Mouse (Mus musculus) CH12.LX (cell line): ENCODE measurements around the gene Adamts10. TPM values are rescaled to one million over a fixed set of nuclear protein-coding genes. Genes with fewer than 3 reads are reported as not detected.

ENCODE experiments used
- DNase-seq: peaks from one replicate; pipeline ENCODE4 v3.0.0-alpha.2; 2013; ENCODE audit errors: extremely low read depth
- H3K27ac ChIP-seq: 2 replicates; pipeline ENCODE4 v1.5.1; 2012; ENCODE audit warnings: low read depth, mild to moderate bottlenecking, control low read depth, moderate library complexity; ENCODE audit not compliant: insufficient read depth
- H3K27me3 ChIP-seq: replicated peaks from 2 replicates; pipeline ENCODE3; 2012; ENCODE audit warnings: inconsistent platforms
- H3K36me3 ChIP-seq, 2 experiments: replicated peaks in 1 of 2; 2 replicates each; pipeline versions ENCODE3 to v1.6.1; 2012; ENCODE audit warnings: inconsistent platforms in 1 of 2, low read length in 1 of 2, mild to moderate bottlenecking in 1 of 2, mixed read lengths in 1 of 2, moderate library complexity in 1 of 2; ENCODE audit not compliant: control insufficient read depth in 1 of 2, insufficient read depth in 1 of 2
- H3K4me1 ChIP-seq, 2 experiments: 2 replicates each; pipeline ENCODE4 v1.6.1; 2012; ENCODE audit warnings: inconsistent platforms in 1 of 2, moderate library complexity in 1 of 2; ENCODE audit not compliant: insufficient read depth in 2 of 2, control insufficient read depth in 1 of 2
- H3K4me2 ChIP-seq: 2 replicates; pipeline ENCODE4 v1.6.1; 2012; ENCODE audit warnings: low read depth, mild to moderate bottlenecking, control low read depth; ENCODE audit not compliant: poor library complexity, insufficient read depth, severe bottlenecking
- H3K4me3 ChIP-seq, 3 experiments: fragments of 150-350 bp in 1 of 3; sonication (generic) in 1 of 3; replicated peaks in 1 of 3; 2 replicates each; pipeline versions ENCODE3 to v1.5.1; 2011 to 2012; ENCODE audit warnings: low read depth in 2 of 3, low read length in 2 of 3, mild to moderate bottlenecking in 2 of 3, moderate library complexity in 2 of 3, control low read depth in 1 of 3, improper control_type of control experiment in 1 of 3, inconsistent platforms in 1 of 3, mixed read lengths in 1 of 3; ENCODE audit not compliant: poor library complexity in 1 of 3
- H3K79me2 ChIP-seq: replicated peaks from 2 replicates; pipeline ENCODE4 v1.6.1; 2012; ENCODE audit warnings: mild to moderate bottlenecking, moderate library complexity; ENCODE audit not compliant: control insufficient read depth, poor library complexity, insufficient read depth, severe bottlenecking; ENCODE audit errors: extremely low read depth
- H3K9ac ChIP-seq: 2 replicates; pipeline ENCODE4 v1.6.1; 2012; ENCODE audit warnings: low read depth, mild to moderate bottlenecking, control low read depth, moderate library complexity; ENCODE audit not compliant: insufficient read depth
- H3K9me3 ChIP-seq: replicated peaks from 2 replicates; pipeline ENCODE3; 2012; ENCODE audit warnings: low read length, inconsistent platforms, mixed read lengths
- BHLHE40 ChIP-seq: IDR thresholded peaks from 2 replicates; pipeline ENCODE4 v1.6.1; 2011; ENCODE audit warnings: mild to moderate bottlenecking, low read depth, low read length, improper control_type of control experiment
- CHD2 ChIP-seq: IDR thresholded peaks from 2 replicates; pipeline ENCODE4 v1.6.1; 2011; ENCODE audit warnings: low read length, improper control_type of control experiment
- CTCF ChIP-seq, 2 experiments: IDR thresholded peaks in 1 of 2; conservative IDR thresholded peaks in 1 of 2; 2 replicates each; pipeline ENCODE4 v1.5.1; 2011 to 2012; ENCODE audit warnings: low read depth in 2 of 2, low read length in 2 of 2, improper control_type of control experiment in 1 of 2, inconsistent platforms in 1 of 2, mild to moderate bottlenecking in 1 of 2, moderate library complexity in 1 of 2
- ELF1 ChIP-seq: IDR thresholded peaks from 2 replicates; pipeline ENCODE4 v1.6.1; 2014; ENCODE audit warnings: low read depth, mild to moderate bottlenecking, inconsistent platforms, low read length, improper control_type of control experiment
- GABPA ChIP-seq: IDR thresholded peaks from 2 replicates; pipeline ENCODE4 v1.6.1; 2012; ENCODE audit warnings: low read depth, low read length, improper control_type of control experiment, inconsistent platforms; ENCODE audit not compliant: insufficient replicate concordance
- HCFC1 ChIP-seq: IDR thresholded peaks from 2 replicates; pipeline ENCODE4 v1.6.1; 2012; ENCODE audit warnings: low read depth, mild to moderate bottlenecking, inconsistent platforms, low read length, improper control_type of control experiment
- JUND ChIP-seq: conservative IDR thresholded peaks from 2 replicates; pipeline ENCODE4 v1.6.1; 2011; ENCODE audit warnings: low read depth, low read length, improper control_type of control experiment
- MXI1 ChIP-seq: IDR thresholded peaks from 2 replicates; pipeline ENCODE4 v1.6.1; 2011; ENCODE audit warnings: mild to moderate bottlenecking, low read depth, low read length, improper control_type of control experiment
- MYC ChIP-seq: IDR thresholded peaks from 2 replicates; pipeline ENCODE4 v1.6.1; 2011; ENCODE audit warnings: low read depth, mild to moderate bottlenecking, improper control_type of control experiment, low read length
- NELFE ChIP-seq: IDR thresholded peaks from 2 replicates; pipeline ENCODE4 v1.6.1; 2011; ENCODE audit warnings: low read depth, low read length, improper control_type of control experiment
- PAX5 ChIP-seq: IDR thresholded peaks from 2 replicates; pipeline ENCODE4 v1.6.1; 2012; ENCODE audit warnings: low read length, inconsistent platforms, mixed read lengths
- POLR2A ChIP-seq: IDR thresholded peaks from 2 replicates; pipeline ENCODE4 v1.6.1; 2011; ENCODE audit warnings: low read depth, mild to moderate bottlenecking, improper control_type of control experiment, low read length
- POLR2AphosphoS2 ChIP-seq: IDR thresholded peaks from 2 replicates; pipeline ENCODE4 v1.6.1; 2011; ENCODE audit warnings: low read depth, low read length, improper control_type of control experiment
- RAD21 ChIP-seq: IDR thresholded peaks from 2 replicates; pipeline ENCODE4 v1.6.1; 2011; ENCODE audit warnings: low read depth, mild to moderate bottlenecking, low read length, improper control_type of control experiment, moderate library complexity
- RCOR1 ChIP-seq: conservative IDR thresholded peaks from 2 replicates; pipeline ENCODE4 v1.6.1; 2012; ENCODE audit warnings: low read depth, mild to moderate bottlenecking, inconsistent platforms, low read length, improper control_type of control experiment
- SIN3A ChIP-seq: IDR thresholded peaks from 2 replicates; pipeline ENCODE4 v1.6.1; 2012; ENCODE audit warnings: low read length, improper control_type of control experiment, inconsistent platforms
- SMC3 ChIP-seq: IDR thresholded peaks from 2 replicates; pipeline ENCODE4 v1.6.1; 2011; ENCODE audit warnings: low read depth, low read length, improper control_type of control experiment
- TBP ChIP-seq: conservative IDR thresholded peaks from 2 replicates; pipeline ENCODE4 v1.6.1; 2011; ENCODE audit warnings: low read depth, low read length, improper control_type of control experiment
- TCF12 ChIP-seq: IDR thresholded peaks from 2 replicates; pipeline ENCODE4 v1.6.1; 2014; ENCODE audit warnings: low read depth, mild to moderate bottlenecking, inconsistent platforms, low read length, improper control_type of control experiment
- UBTF ChIP-seq: IDR thresholded peaks from 2 replicates; pipeline ENCODE4 v1.6.1; 2012; ENCODE audit warnings: low read depth, mild to moderate bottlenecking, inconsistent platforms, low read length, improper control_type of control experiment, moderate library complexity
- USF1 ChIP-seq: IDR thresholded peaks from 2 replicates; pipeline ENCODE4 v1.6.1; 2014; ENCODE audit warnings: low read depth, mild to moderate bottlenecking, inconsistent platforms, low read length, improper control_type of control experiment
- USF2 ChIP-seq: conservative IDR thresholded peaks from 2 replicates; pipeline ENCODE4 v1.6.1; 2011; ENCODE audit warnings: low read depth, low read length, improper control_type of control experiment
- ZC3H11A ChIP-seq: IDR thresholded peaks from 2 replicates; pipeline ENCODE4 v1.6.1; 2012; ENCODE audit warnings: low read depth, mild to moderate bottlenecking, inconsistent platforms, low read length, improper control_type of control experiment
- ZKSCAN1 ChIP-seq: IDR thresholded peaks from 2 replicates; pipeline ENCODE4 v1.6.1; 2012; ENCODE audit warnings: low read depth, inconsistent platforms, low read length, improper control_type of control experiment, borderline replicate concordance
- ZNF384 ChIP-seq: IDR thresholded peaks from 2 replicates; pipeline ENCODE4 v1.6.1; 2012; ENCODE audit warnings: low read depth, low read length, improper control_type of control experiment, inconsistent platforms
- dilution Hi-C: fragments of 300-500 bp; cut with MboI; formaldehyde crosslinking; loops from 2 replicates; pipeline ENCODE4 v1.14.3; 2020; ENCODE audit warnings: low sequenced_read_pairs; ENCODE audit not compliant: extremely low pct_unique_long_range_greater_than_20kb, extremely low pct_ligation_motif_present
- in situ Hi-C: fragments of 300-500 bp; cut with MboI; formaldehyde crosslinking; loops from 3 replicates; pipeline ENCODE4 v1.14.3; 2019; ENCODE audit warnings: low sequenced_read_pairs, low pct_ligation_motif_present, low pct_unique_long_range_greater_than_20kb, mixed read lengths
- polyA plus RNA-seq: library from polyadenylated mRNA; unstranded; fragments of >175 nt; gene quantifications from 2 replicates; pipeline ENCODE4 v1.2.1, GENCODE M21; 2012; ENCODE audit warnings: low read depth; ENCODE audit not compliant: insufficient read length
- total RNA-seq, 2 experiments: library from RNA; depleted of rRNA; stranded (reverse); fragments of 300-350 nt in 1 of 2; fragments of >200 nt in 1 of 2; gene quantifications; 2 replicates each; pipeline ENCODE4 v1.2.3; 2012 to 2014

Gene Adamts10
- total and polyA plus RNA-seq, 3 experiments = 6.2 to 16.7 (median 12.1) TPM

DNA sequence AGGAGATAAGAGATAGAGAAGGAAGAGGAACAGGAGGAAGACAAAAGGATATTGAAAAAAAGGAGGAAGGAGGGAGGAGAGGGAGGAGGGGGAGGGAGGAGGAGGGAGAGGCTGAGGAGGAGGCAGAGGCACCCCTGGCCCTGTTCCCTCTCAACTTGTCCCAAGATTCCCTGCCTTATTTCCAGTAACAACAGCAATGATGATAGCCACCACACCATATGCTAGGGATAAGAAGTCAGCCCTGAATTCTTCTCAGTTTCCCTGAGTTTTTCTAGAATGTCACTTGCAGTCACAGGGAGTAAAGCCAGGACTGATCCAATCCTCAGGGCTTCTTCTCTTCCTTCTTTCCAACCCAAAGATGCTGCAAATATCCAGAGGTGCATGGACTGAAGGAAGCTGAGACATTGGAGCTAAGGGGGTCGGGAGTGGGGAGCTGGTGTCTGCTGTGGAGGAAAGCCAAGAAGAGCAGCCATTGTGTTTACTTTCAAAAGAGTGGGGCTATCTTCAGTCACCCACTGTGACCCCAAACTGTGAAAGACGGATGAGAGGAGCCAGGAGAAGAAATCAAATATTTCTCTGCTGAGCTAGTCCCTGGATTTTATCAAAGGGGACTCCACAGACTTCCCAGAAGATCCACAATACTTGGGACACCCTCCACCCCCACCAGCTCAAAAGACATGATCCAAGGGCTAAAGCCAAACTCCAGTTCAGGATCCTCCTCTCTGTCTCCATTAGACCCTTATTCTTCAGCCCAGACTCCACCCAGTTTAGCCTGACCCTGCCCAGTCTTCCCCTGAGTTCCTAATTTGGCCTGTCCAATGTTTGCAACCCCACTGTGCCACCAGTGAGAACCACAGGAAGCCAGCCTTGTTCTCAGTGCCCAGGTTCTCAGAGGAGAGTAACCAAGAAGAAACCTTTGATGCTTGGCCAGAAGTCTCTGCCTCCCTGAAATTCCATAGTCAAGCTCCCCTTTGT is 11.3 kb upstream of the Adamts10 start:
- H3K4me3 ChIP-seq = no peak overlapping the region
- H3K9me3 ChIP-seq = no peaks in the 10 kb centered on the region
- H3K4me2 ChIP-seq = no peak overlapping the region
- H3K27me3 ChIP-seq = peaks cover 5% of the 10 kb centered on the region
- H3K27ac ChIP-seq = no peak overlapping the region
- no peaks in the 10 kb centered on the region for H3K36me3 ChIP-seq
- in situ Hi-C loops (no loop called here), dilution Hi-C loops (no loop called here)
- no peak for DNase-seq
- H3K4me1 ChIP-seq = no peaks in the 10 kb centered on the region
- H3K9ac ChIP-seq = no peak overlapping the region
- TF ChIP-seq BHLHE40 (no peak), POLR2AphosphoS2 (no peak), NELFE (no peak), RCOR1 (no peak), PAX5 (no peak)
- no peaks in the 10 kb centered on the region for H3K79me2 ChIP-seq

DNA sequence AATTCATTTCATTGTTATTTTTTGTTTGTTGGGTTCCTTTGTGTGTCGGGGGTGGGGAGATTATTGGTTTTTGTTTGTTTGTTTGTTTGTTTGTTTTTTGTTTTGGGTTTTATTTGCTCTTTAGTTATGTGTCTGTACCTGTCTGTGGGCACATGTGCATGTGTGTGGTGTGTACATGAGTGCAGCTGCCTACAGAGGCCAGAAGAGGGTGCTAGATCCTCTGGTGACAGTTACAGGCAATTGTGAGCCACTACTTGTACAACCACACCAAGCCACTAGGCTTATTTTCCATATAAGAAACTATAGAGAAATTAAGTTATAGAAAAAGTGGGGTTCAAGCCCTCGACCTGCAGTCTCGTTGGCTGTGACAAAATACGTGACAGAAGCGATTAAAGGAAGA is 10.1 kb upstream of the Adamts10 start:
- H3K9me3 ChIP-seq = no peaks in the 10 kb centered on the region
- peaks cover 5% of the 10 kb centered on the region for H3K27me3 ChIP-seq
- no peaks in the 10 kb centered on the region for H3K4me1 ChIP-seq
- in situ Hi-C loops (no loop called here), dilution Hi-C loops (no loop called here)
- no peak overlapping the region for H3K4me2 ChIP-seq
- no peak overlapping the region for H3K27ac ChIP-seq
- H3K4me3 ChIP-seq = no peak overlapping the region
- TF ChIP-seq CTCF (conservative IDR thresholded peaks at IDR 0.05 in 1 of 2, IDR thresholded peaks at IDR 0.05 in 1 of 2; ENCODE audit: low read depth in 2 of 2, low read length in 2 of 2) (peak in 1 of 2 experiments; percentile 74; a peak in 2 of 4 replicates), RAD21 (peak; percentile 63), SMC3 (peak; percentile 66), TBP (no peak), MYC (0 out of 2 replicates have a peak, but pooled peaks have one; percentile 19), MXI1 (no peak)
- H3K79me2 ChIP-seq = no peaks in the 10 kb centered on the region
- no peaks in the 10 kb centered on the region for H3K36me3 ChIP-seq
- peak; percentile 39 for DNase-seq
- H3K9ac ChIP-seq = no peak overlapping the region

DNA sequence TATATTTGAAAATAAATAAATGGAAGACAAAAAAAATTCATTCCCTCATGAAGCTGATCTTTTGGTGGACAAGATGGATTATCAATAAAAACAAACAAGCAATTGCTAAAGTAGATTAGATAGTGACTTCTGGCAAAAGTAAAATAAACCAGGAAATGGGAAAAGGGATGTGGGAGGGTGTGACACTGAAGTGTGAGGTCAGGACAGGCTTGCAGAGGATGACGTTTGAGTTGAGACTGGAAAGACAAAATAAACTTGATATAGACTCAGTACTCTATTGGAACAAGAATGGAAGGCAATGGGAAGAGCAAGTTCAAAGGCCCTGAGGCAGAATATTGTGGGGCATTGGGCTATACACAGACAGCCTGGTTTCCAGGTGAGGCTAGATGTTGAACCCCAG is 3.6 kb upstream of the Adamts10 start:
- in situ Hi-C loops (no loop called here), dilution Hi-C loops (no loop called here)
- Histone ChIP-seq H3K9ac (no peak overlapping the region), H3K27me3 (no peaks in the 10 kb centered on the region), H3K27ac (no peak overlapping the region), H3K79me2 (no peaks in the 10 kb centered on the region), H3K36me3 (peaks cover 0 to 4% of the 10 kb centered on the region in 2 experiments)
- TF ChIP-seq ZKSCAN1 (no peak), GABPA (no peak), ELF1 (no peak), NELFE (no peak), USF1 (no peak), MXI1 (no peak), CHD2 (no peak), HCFC1 (no peak), TCF12 (no peak), BHLHE40 (no peak), SIN3A (no peak), ZNF384 (no peak), JUND (no peak), POLR2A (no peak), UBTF (no peak), USF2 (no peak), ZC3H11A (no peak)
- TF ChIP-seq, all 38 proteins: peak for 0
- Histone ChIP-seq H3K9me3 (no peaks in the 10 kb centered on the region), H3K4me1 (peaks cover 8 to 19% of the 10 kb centered on the region in 2 experiments), H3K4me3 (no peak overlapping the region), H3K4me2 (no peak overlapping the region)
- no peak for DNase-seq
